Mouse (Mus musculus): ENCODE results near the gene Nfkbil1. TPM values are rescaled to one million over a fixed set of nuclear protein-coding genes. Genes with fewer than 3 reads are reported as not detected.
"Not testable (repeated sequence)": the region's sequence is repeated elsewhere in the genome, so short reads cannot be mapped to it uniquely, and the experiment has no call there.

The Nfkbil1 gene
- polyA plus RNA-seq, 1 experiment from 2014 or later = 9.4 TPM

DNA sequence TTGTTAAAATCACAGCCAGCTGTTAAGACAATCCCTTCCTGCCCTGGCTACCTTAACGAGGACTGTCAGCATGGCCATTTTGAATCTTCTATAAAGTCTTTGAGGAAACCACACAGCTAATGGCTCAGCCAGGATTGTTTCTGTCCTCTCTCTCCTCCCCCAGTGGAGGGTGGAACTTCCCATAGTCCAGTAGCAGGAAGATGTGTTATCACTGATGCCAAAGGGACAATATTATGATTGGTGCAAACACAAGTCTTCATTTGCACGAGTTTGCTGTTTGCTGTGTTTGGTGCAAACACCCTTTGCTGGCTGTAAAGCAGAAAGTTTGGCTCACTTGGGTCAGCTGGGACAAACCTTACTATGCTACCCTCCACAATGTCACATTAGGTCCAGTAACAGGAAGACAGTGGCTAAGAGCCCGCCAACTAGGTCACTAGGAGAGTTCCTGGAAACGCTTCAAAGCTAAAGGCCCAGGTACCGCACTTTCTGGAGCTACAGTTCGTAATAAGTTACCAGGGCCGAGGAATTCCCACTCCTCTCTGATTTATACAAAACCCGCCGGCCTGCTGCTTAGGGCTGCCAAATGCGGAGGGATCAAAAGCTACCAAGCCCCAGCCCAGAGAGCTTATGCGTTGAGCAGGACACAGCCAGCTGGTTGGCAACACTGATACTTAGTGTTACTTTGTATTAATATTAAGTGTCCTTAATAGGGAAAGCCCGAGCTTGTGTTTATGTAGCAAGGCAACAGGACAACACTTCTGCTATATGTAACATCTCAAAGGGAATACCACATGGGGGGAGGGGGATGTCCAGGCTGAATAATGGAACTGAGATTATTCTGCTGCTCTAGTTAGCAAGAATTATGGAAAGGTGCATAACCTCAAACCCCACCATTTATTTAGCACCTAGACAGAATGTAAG is 5.1 kb upstream of the Nfkbil1 start:
- ATAC-seq = peak; percentile 1; the same call in 1 of the 2 replicates
- Histone ChIP-seq H3K4me3 (ENCODE audit: low read depth, low read length) (peak overlapping the region; percentile 96), H3K27me3 (ENCODE audit: control insufficient read depth, insufficient read depth, low read depth, low read length) (no peaks in the 10 kb centered on the region), H3K4me2 (ENCODE audit: low read length) (peak overlapping the region; percentile 73), H3K9ac (ENCODE audit: low read depth, low read length) (peak overlapping the region; percentile 52), H3K36me3 (ENCODE audit: control insufficient read depth, insufficient read depth, low read length) (peaks cover 15% of the 10 kb centered on the region), H3K9me3 (replicated peaks; ENCODE audit: control insufficient read depth, low read length, poor library complexity, severe bottlenecking) (no peaks in the 10 kb centered on the region), H3K4me1 (ENCODE audit: control insufficient read depth, insufficient read depth, low read length) (peaks cover 42% of the 10 kb centered on the region), H3K27ac (ENCODE audit: low read length) (peak overlapping the region; percentile 99)
- 26% methylated on average over 12 of the region's 12 CpGs for WGBS

DNA sequence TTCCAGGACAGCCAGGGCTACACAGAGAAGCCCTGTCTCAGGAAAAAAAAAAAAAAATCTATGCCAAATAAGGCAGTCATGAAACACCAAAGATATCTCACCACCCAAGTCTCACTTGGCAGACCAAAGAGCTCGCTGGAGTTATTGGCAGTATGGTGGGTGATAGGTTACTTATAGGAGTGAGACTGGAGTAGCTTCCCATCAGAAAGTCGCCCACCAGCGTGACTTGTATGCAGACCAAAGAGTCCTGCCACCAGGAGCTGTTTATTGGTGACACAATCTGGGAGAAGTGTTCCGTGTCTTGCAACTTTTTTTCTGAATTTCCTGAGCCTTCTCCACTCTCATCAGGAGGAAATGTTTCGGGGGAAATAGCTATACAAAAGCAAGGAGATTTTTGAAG is 4.1 kb upstream of the Nfkbil1 start:
- Histone ChIP-seq H3K9me3 (replicated peaks; ENCODE audit: control insufficient read depth, low read length, poor library complexity, severe bottlenecking) (no peaks in the 10 kb centered on the region), H3K4me2 (ENCODE audit: low read length) (no peak overlapping the region), H3K4me3 (ENCODE audit: low read depth, low read length) (no peak overlapping the region), H3K4me1 (ENCODE audit: control insufficient read depth, insufficient read depth, low read length) (peaks cover 38% of the 10 kb centered on the region), H3K27me3 (ENCODE audit: control insufficient read depth, insufficient read depth, low read depth, low read length) (no peaks in the 10 kb centered on the region), H3K9ac (ENCODE audit: low read depth, low read length) (no peak overlapping the region), H3K27ac (ENCODE audit: low read length) (no peak overlapping the region), H3K36me3 (ENCODE audit: control insufficient read depth, insufficient read depth, low read length) (peaks cover 9% of the 10 kb centered on the region)
- 86% methylated on average over 5 of the region's 5 CpGs for WGBS
- no peak for ATAC-seq

DNA sequence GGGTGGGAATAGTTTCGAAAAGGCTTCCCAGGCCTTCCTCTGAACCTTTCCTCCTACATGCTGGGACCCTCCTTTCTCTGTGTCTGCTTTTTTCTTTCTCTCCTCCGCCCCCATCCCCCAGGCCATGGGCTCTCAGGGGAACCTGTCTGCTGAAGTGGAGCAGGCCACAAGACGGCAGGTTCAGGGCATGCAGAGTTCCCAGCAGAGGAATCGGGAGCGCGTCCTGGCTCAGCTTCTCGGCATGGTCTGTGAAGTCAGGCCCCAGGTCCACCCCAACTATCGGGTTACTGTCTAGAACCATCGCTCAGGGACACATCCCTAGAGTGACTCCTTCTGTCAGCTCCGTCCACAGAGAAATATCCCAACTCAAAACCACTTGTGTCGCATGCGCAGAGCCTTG is 1.9 kb upstream of the Nfkbil1 start:
- 86% methylated on average over 12 of the region's 12 CpGs for WGBS
- ATAC-seq = no peak
- H3K4me1 ChIP-seq (ENCODE audit: control insufficient read depth, insufficient read depth, low read length) = peaks cover 33% of the 10 kb centered on the region
- no peak overlapping the region for H3K9ac ChIP-seq (ENCODE audit: low read depth, low read length)
- no peaks in the 10 kb centered on the region for H3K9me3 ChIP-seq (replicated peaks; ENCODE audit: control insufficient read depth, low read length, poor library complexity, severe bottlenecking)
- H3K36me3 ChIP-seq (ENCODE audit: control insufficient read depth, insufficient read depth, low read length) = peaks cover under 1% of the 10 kb centered on the region; the same call in 1 of the 2 replicates
- no peak overlapping the region for H3K27ac ChIP-seq (ENCODE audit: low read length)
- H3K4me2 ChIP-seq (ENCODE audit: low read length) = peak overlapping the region; percentile 97
- peak overlapping the region; percentile 47 for H3K4me3 ChIP-seq (ENCODE audit: low read depth, low read length)
- no peaks in the 10 kb centered on the region for H3K27me3 ChIP-seq (ENCODE audit: control insufficient read depth, insufficient read depth, low read depth, low read length)

DNA sequence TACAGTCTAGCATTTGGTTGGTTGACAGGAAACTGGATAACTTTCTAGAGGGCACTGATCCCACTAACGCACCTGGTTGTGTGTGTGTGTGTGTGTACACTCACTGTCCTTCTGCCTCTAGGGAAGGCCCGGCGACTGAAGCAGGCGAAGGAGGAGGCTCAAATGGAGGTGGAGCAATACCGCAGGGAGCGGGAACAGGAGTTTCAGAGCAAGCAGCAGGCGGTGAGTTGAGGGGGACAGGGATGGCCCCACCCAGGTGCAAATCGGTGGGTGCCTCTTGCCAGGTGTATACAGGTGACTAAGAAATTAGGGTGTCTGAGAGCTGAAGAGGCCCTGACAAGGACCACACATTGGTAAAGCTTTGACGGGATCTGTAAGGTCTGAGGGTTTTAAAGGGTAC is 1.4 kb upstream of the Nfkbil1 start:
- peaks cover 33% of the 10 kb centered on the region for H3K4me1 ChIP-seq (ENCODE audit: control insufficient read depth, insufficient read depth, low read length)

DNA sequence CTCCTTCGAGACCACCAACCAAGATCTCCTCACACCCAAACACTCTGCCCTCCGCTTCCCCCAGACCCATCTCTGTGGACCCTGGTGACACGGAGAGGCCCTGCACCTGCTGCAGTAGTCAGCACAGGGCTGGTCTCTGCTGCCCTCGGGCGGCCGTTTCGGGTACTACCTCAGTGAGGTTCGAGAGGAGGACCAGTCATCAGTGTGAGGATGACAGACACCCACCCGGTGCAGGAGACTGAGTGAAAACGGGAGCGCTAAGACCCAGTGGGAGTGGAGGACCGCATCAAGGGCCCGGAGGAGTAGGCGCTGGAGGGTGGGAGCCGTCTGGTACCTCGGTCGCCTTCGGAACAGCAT is 776 bp upstream of the Nfkbil1 start:
- Histone ChIP-seq H3K9ac (ENCODE audit: low read depth, low read length) (peak overlapping the region; percentile 84), H3K27me3 (ENCODE audit: control insufficient read depth, insufficient read depth, low read depth, low read length) (no peaks in the 10 kb centered on the region), H3K4me1 (ENCODE audit: control insufficient read depth, insufficient read depth, low read length) (peaks cover 33% of the 10 kb centered on the region), H3K36me3 (ENCODE audit: control insufficient read depth, insufficient read depth, low read length) (peaks cover 3% of the 10 kb centered on the region), H3K27ac (ENCODE audit: low read length) (peak overlapping the region; percentile 95), H3K4me2 (ENCODE audit: low read length) (peak overlapping the region; percentile 97), H3K4me3 (ENCODE audit: low read depth, low read length) (peak overlapping the region; percentile 47), H3K9me3 (replicated peaks; ENCODE audit: control insufficient read depth, low read length, poor library complexity, severe bottlenecking) (no peaks in the 10 kb centered on the region)
- WGBS = under 1% methylated on average over 18 of the region's 18 CpGs
- ATAC-seq = peak; percentile 86

More for the DNA sequence above, 1.4 kb upstream of the Nfkbil1 start:
- Histone ChIP-seq H3K27me3 (ENCODE audit: control insufficient read depth, insufficient read depth, low read depth, low read length) (no peaks in the 10 kb centered on the region), H3K4me2 (ENCODE audit: low read length) (peak overlapping the region; percentile 97), H3K27ac (ENCODE audit: low read length) (peak overlapping the region; percentile 95), H3K9ac (ENCODE audit: low read depth, low read length) (peak overlapping the region; percentile 84), H3K36me3 (ENCODE audit: control insufficient read depth, insufficient read depth, low read length) (peaks cover 3% of the 10 kb centered on the region; the same call in 1 of the 2 replicates), H3K4me3 (ENCODE audit: low read depth, low read length) (peak overlapping the region; percentile 47), H3K9me3 (replicated peaks; ENCODE audit: control insufficient read depth, low read length, poor library complexity, severe bottlenecking) (no peaks in the 10 kb centered on the region)
- ATAC-seq = no peak
- WGBS = 82% methylated on average over 9 of the region's 9 CpGs

DNA sequence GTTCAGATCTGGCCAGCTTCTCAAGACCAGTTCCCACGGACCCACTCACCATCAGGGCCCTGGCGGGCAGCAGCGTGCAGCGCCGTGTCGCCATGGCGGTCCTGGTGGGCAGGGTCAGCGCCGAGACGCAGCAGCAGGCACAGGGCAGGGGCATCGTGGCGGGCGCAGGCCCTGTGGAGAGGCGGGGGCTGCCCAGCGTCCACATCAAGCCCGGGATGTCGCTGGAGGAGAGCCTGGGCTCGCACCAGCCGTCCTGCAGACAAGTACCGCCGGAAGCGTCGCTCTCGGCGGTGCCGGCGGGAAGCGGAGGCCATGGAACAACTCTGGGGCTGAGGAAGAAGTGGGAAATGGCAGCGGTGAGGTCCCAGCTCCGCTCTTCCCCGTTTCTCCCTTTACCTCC is 689 bp downstream of the Nfkbil1 start:
- Histone ChIP-seq H3K9ac (ENCODE audit: low read depth, low read length) (peak overlapping the region; percentile 84), H3K4me2 (ENCODE audit: low read length) (peak overlapping the region; percentile 97), H3K27me3 (ENCODE audit: control insufficient read depth, insufficient read depth, low read depth, low read length) (no peaks in the 10 kb centered on the region), H3K27ac (ENCODE audit: low read length) (peak overlapping the region; percentile 95), H3K36me3 (ENCODE audit: control insufficient read depth, insufficient read depth, low read length) (peaks cover 3% of the 10 kb centered on the region), H3K9me3 (replicated peaks; ENCODE audit: control insufficient read depth, low read length, poor library complexity, severe bottlenecking) (no peaks in the 10 kb centered on the region), H3K4me3 (ENCODE audit: low read depth, low read length) (peak overlapping the region; percentile 47), H3K4me1 (ENCODE audit: control insufficient read depth, insufficient read depth, low read length) (peaks cover 22% of the 10 kb centered on the region)
- no peak for ATAC-seq
- 5% methylated on average over 30 of the region's 31 CpGs for WGBS

DNA sequence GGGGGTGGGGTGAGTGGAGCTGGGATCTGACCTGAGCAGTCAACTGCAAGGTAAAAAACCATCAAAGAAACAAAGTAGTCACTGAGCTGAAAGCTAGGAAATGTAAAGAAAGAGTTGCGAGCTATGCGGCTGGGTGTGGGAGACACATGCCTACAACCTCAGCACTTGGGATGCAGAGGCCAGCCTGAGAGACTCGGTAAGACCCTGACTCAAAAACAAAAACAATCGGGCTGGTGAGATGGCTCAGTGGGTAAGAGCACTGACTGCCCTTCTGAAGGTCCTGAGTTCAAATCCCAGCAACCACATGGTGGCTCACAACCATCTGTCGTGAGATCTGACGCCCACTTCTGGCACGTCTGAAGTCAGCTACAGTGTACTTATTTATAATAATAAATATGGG is 1.5 kb downstream of the Nfkbil1 start:
- not testable (repeated sequence) for H3K27me3 ChIP-seq (ENCODE audit: control insufficient read depth, insufficient read depth, low read depth, low read length); H3K27ac ChIP-seq (ENCODE audit: low read length); H3K4me2 ChIP-seq (ENCODE audit: low read length); H3K4me3 ChIP-seq (ENCODE audit: low read depth, low read length); H3K9me3 ChIP-seq (replicated peaks; ENCODE audit: control insufficient read depth, low read length, poor library complexity, severe bottlenecking); ATAC-seq; H3K9ac ChIP-seq (ENCODE audit: low read depth, low read length)
- 89% methylated on average over 7 of the region's 7 CpGs for WGBS
- peaks cover 22% of the 10 kb centered on the region for H3K4me1 ChIP-seq (ENCODE audit: control insufficient read depth, insufficient read depth, low read length)
- peaks cover 11% of the 10 kb centered on the region for H3K36me3 ChIP-seq (ENCODE audit: control insufficient read depth, insufficient read depth, low read length)

DNA sequence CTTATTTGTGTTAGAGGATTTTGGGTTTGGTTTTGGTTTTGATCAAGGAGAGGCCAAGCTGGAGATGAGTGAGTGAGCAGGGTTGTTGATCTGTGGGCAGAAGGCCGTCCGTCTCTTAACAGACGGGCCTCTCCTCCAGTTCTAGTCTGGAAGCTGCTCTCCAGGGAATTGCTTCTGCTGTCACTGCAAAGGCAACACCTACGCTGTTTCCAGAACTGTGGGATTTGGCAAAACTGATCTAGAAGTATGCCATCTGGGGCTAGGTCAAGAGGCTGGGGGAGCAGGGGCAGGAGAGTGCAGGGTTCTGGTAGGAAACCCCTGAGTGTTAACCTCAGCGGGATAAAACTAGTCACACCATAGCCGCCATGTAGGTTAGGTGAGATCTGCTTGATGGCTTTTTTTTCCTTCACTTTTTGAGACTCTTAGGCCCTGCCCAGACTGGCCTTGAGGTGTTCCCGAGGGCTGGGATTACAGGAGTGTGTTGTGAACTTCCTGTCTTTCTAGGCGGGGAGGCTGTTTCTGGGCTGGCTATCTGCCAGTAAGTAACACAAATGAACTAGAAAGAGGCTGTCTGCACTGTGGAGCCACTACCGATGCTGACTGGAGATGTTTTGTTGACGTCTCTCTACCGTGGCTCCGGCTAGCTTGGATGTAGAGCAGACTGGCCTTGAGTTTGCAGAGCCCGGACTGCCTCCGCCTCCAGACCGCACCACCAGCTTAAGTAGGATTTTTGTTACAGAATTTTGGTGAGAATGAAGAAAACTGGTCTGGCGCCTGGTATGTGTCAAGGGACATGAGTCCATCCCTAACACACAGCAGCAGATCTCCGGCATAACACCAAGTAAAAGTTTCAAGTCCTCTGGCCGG is 2.2 kb downstream of the Nfkbil1 start, which contains the start of gene Atp6v1g2:
TSS of gene Atp6v1g2 (plus strand) at position 547 of the 867 bp plus-strand sequence.
- Histone ChIP-seq H3K9ac (ENCODE audit: low read depth, low read length) (no peak within 1 kb of the TSS), H3K27ac (ENCODE audit: low read length) (no peak within 1 kb of the TSS), H3K4me3 (ENCODE audit: low read depth, low read length) (no peak within 1 kb of the TSS), H3K9me3 (replicated peaks; ENCODE audit: control insufficient read depth, low read length, poor library complexity, severe bottlenecking) (no peaks in the 10 kb centered on the region), H3K36me3 (ENCODE audit: control insufficient read depth, insufficient read depth, low read length) (peaks cover 11% of the 10 kb centered on the region), H3K4me2 (ENCODE audit: low read length) (peak within 1 kb of the TSS; percentile 97), H3K4me1 (ENCODE audit: control insufficient read depth, insufficient read depth, low read length) (peaks cover 22% of the 10 kb centered on the region), H3K27me3 (ENCODE audit: control insufficient read depth, insufficient read depth, low read depth, low read length) (no peaks in the 10 kb centered on the region)
- 76% methylated on average over 18 of the region's 18 CpGs for WGBS
- no peak for ATAC-seq

Measured in midbrain, embryonic 16.5 days (tissue).